Mouse (Mus musculus): ENCODE measurements around the gene Ccr6. TPM values are rescaled to one million over a fixed set of nuclear protein-coding genes. Genes with fewer than 3 reads are reported as not detected.

Gene Ccr6
- polyA plus RNA-seq, 1 experiment: not detected

GRCm38 (mm10) chr17:8211399-8211798 is 24.4 kb upstream of the Ccr6 start:
- no peak for TF ChIP-seq POLR2A (IDR thresholded peaks at IDR 0.05; ENCODE audit: borderline replicate concordance, extremely low read depth, insufficient read depth, insufficient read length, poor library complexity, severe bottlenecking)
- TF ChIP-seq CTCF (IDR thresholded peaks at IDR 0.05; ENCODE audit: borderline replicate concordance, extremely low read depth, insufficient read depth, insufficient read length): no peak
- DNase-seq (ENCODE audit: low read depth): no peak

GRCm38 (mm10) chr17:8214369-8214768 is 21.5 kb upstream of the Ccr6 start:
- DNase-seq (ENCODE audit: low read depth): no peak
- TF ChIP-seq POLR2A (IDR thresholded peaks at IDR 0.05; ENCODE audit: borderline replicate concordance, extremely low read depth, insufficient read depth, insufficient read length, poor library complexity, severe bottlenecking) (no peak), CTCF (IDR thresholded peaks at IDR 0.05; ENCODE audit: borderline replicate concordance, extremely low read depth, insufficient read depth, insufficient read length) (no peak)

GRCm38 (mm10) chr17:8215016-8215745 is 20.7 kb upstream of the Ccr6 start:
- no peak for DNase-seq (ENCODE audit: low read depth)
- TF ChIP-seq POLR2A (IDR thresholded peaks at IDR 0.05; ENCODE audit: borderline replicate concordance, extremely low read depth, insufficient read depth, insufficient read length, poor library complexity, severe bottlenecking) (no peak), CTCF (IDR thresholded peaks at IDR 0.05; ENCODE audit: borderline replicate concordance, extremely low read depth, insufficient read depth, insufficient read length) (no peak)

GRCm38 (mm10) chr17:8223225-8223624 is 12.6 kb upstream of the Ccr6 start:
- TF ChIP-seq POLR2A (IDR thresholded peaks at IDR 0.05; ENCODE audit: borderline replicate concordance, extremely low read depth, insufficient read depth, insufficient read length, poor library complexity, severe bottlenecking) (no peak), CTCF (IDR thresholded peaks at IDR 0.05; ENCODE audit: borderline replicate concordance, extremely low read depth, insufficient read depth, insufficient read length) (no peak)
- DNase-seq (ENCODE audit: low read depth): peak; percentile 16

GRCm38 (mm10) chr17:8224072-8224471 is 11.8 kb upstream of the Ccr6 start:
- TF ChIP-seq POLR2A (IDR thresholded peaks at IDR 0.05; ENCODE audit: borderline replicate concordance, extremely low read depth, insufficient read depth, insufficient read length, poor library complexity, severe bottlenecking): no peak
- DNase-seq (ENCODE audit: low read depth): no peak

- no peak for DNase-seq (ENCODE audit: low read depth)
- TF ChIP-seq POLR2A (IDR thresholded peaks at IDR 0.05; ENCODE audit: borderline replicate concordance, extremely low read depth, insufficient read depth, insufficient read length, poor library complexity, severe bottlenecking): no peak
- no peak for TF ChIP-seq CTCF (IDR thresholded peaks at IDR 0.05; ENCODE audit: borderline replicate concordance, extremely low read depth, insufficient read depth, insufficient read length)
These were observed 10.7 kb upstream of the Ccr6 start for GRCm38 (mm10) chr17:8225166-8225565.

GRCm38 (mm10) chr17:8225746-8226145 is 10.1 kb upstream of the Ccr6 start:
- no peak for DNase-seq (ENCODE audit: low read depth)
- TF ChIP-seq POLR2A (IDR thresholded peaks at IDR 0.05; ENCODE audit: borderline replicate concordance, extremely low read depth, insufficient read depth, insufficient read length, poor library complexity, severe bottlenecking): no peak
- no peak for TF ChIP-seq CTCF (IDR thresholded peaks at IDR 0.05; ENCODE audit: borderline replicate concordance, extremely low read depth, insufficient read depth, insufficient read length)

GRCm38 (mm10) chr17:8228622-8229021 is 7.2 kb upstream of the Ccr6 start:
- no peak for TF ChIP-seq CTCF (IDR thresholded peaks at IDR 0.05; ENCODE audit: borderline replicate concordance, extremely low read depth, insufficient read depth, insufficient read length)
- no peak for TF ChIP-seq POLR2A (IDR thresholded peaks at IDR 0.05; ENCODE audit: borderline replicate concordance, extremely low read depth, insufficient read depth, insufficient read length, poor library complexity, severe bottlenecking)
- DNase-seq (ENCODE audit: low read depth): no peak

GRCm38 (mm10) chr17:8229607-8230006 is 6.2 kb upstream of the Ccr6 start:
- TF ChIP-seq POLR2A (IDR thresholded peaks at IDR 0.05; ENCODE audit: borderline replicate concordance, extremely low read depth, insufficient read depth, insufficient read length, poor library complexity, severe bottlenecking): no peak
- TF ChIP-seq CTCF (IDR thresholded peaks at IDR 0.05; ENCODE audit: borderline replicate concordance, extremely low read depth, insufficient read depth, insufficient read length): no peak
- no peak for DNase-seq (ENCODE audit: low read depth)

GRCm38 (mm10) chr17:8232089-8232488 is 3.8 kb upstream of the Ccr6 start:
- DNase-seq (ENCODE audit: low read depth): peak; percentile 4
- no peak for TF ChIP-seq POLR2A (IDR thresholded peaks at IDR 0.05; ENCODE audit: borderline replicate concordance, extremely low read depth, insufficient read depth, insufficient read length, poor library complexity, severe bottlenecking)
- no peak for TF ChIP-seq CTCF (IDR thresholded peaks at IDR 0.05; ENCODE audit: borderline replicate concordance, extremely low read depth, insufficient read depth, insufficient read length)

GRCm38 (mm10) chr17:8233618-8234214 is 2.1 kb upstream of the Ccr6 start:
- DNase-seq (ENCODE audit: low read depth): no peak
- TF ChIP-seq POLR2A (IDR thresholded peaks at IDR 0.05; ENCODE audit: borderline replicate concordance, extremely low read depth, insufficient read depth, insufficient read length, poor library complexity, severe bottlenecking) (no peak), CTCF (IDR thresholded peaks at IDR 0.05; ENCODE audit: borderline replicate concordance, extremely low read depth, insufficient read depth, insufficient read length) (no peak)

- DNase-seq (ENCODE audit: low read depth): no peak
- TF ChIP-seq CTCF (IDR thresholded peaks at IDR 0.05; ENCODE audit: borderline replicate concordance, extremely low read depth, insufficient read depth, insufficient read length) (no peak), POLR2A (IDR thresholded peaks at IDR 0.05; ENCODE audit: borderline replicate concordance, extremely low read depth, insufficient read depth, insufficient read length, poor library complexity, severe bottlenecking) (no peak)
These were observed 1.3 kb upstream of the Ccr6 start for GRCm38 (mm10) chr17:8234537-8234936.
